Mouse (Mus musculus) fibroblast of lung, adult 2 months (primary cell): ENCODE measurements at regions not wholly inside any gene's neighbourhood (a gene's known extent, or its start where the extent isn't known, plus 50 kb on each side); places are given as distances from the start of the nearest gene placed in this dataset.
A peak's percentile ranks its signal among the peaks of the same experiment; 100 is the strongest.

ENCODE experiments used
- DNase-seq: peaks from one replicate; pipeline ENCODE4 v3.0.0-alpha.2; 2011; ENCODE audit warnings: low read depth

DNA sequence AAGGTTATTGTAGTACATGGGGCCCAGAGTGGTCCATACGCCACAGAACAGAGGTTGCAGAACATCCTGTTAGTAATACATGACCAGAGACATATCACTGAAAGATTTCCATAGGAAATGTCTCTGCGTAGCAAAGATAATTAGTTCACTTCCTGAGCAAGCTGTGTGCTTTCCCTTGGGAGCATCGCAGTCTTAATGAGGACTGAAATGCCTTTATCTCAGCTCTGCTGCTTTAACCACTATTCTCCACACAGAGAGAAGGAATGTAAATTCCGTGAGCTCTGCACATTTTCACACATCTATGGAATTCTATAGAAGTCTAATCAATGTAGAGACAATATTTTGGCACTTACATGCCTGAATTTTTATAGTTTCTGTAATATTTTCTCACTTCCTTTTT is 1454.7 kb upstream of the Pcdh10 start:
- DNase-seq: no peak

DNA sequence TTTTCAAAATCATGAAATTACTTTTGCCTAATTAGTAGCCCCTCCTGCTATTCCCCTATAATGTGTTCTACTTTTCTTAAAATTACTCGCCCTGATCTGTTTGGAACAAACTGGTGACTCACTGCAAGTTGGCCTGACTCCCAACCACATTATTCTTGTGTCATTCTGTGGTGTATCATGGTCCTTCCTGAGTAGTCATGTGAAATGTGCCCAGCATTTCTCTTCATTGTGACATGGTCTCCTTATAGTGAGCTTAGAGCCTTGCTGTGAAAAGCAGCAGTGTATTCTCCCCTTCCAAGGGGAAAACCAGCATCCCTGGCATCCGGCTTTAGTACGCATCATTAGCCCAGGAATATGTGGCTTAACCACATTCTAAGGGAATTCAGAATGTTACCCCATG is 1432.4 kb upstream of the Pcdh10 start:
- peak; percentile 6 for DNase-seq
